Mouse (Mus musculus) thymus, postnatal 4 days (tissue): ENCODE measurements at regions not wholly inside any gene's neighbourhood (a gene's known extent, or its start where the extent isn't known, plus 50 kb on each side); places are given as distances from the start of the nearest gene placed in this dataset.

Experiments used
- DNase-seq: peaks from one replicate; pipeline ENCODE4 v3.0.0; 2021

DNA sequence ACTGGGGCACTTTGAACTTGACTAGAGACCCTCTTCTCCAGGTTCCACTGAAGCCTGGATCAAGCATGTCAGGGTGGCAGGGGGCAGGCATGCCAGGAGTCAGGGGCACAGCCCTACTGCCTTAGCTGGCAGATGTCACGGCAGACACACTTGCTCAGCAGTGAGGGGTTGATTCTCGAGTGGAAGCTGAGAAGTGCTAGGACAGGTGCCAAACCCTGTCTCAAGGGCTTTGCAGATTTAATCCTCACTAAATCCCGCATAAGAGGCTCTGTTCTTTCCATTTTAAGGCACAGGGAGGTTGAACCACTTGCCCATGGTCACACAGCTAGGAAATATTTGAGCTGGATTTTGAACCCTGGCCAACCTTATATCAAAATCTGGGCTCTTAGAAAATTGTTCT lies 223.5 kb upstream of the Mvb12b start:
- DNase-seq: no peak

DNA sequence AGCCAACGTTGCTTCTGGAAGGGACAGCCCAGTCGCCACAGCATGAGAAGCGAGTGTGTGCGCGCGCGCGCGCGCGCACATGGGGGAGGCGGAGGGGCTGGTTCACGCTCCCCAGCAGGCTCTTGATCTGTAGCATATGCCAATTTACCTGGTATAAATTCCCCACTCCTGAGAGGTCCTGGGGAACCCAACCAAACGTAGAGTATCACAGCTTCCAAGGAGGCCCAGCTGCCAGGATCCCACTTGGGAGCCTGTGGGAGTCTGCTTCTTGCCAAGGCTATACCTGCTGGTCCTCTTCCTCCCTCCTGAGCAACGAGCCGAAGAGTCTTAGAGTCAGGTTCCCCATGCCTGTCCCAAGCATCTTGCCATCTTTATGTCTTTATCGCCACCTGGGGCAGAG lies 222.8 kb upstream of the Mvb12b start:
- DNase-seq: no peak

DNA sequence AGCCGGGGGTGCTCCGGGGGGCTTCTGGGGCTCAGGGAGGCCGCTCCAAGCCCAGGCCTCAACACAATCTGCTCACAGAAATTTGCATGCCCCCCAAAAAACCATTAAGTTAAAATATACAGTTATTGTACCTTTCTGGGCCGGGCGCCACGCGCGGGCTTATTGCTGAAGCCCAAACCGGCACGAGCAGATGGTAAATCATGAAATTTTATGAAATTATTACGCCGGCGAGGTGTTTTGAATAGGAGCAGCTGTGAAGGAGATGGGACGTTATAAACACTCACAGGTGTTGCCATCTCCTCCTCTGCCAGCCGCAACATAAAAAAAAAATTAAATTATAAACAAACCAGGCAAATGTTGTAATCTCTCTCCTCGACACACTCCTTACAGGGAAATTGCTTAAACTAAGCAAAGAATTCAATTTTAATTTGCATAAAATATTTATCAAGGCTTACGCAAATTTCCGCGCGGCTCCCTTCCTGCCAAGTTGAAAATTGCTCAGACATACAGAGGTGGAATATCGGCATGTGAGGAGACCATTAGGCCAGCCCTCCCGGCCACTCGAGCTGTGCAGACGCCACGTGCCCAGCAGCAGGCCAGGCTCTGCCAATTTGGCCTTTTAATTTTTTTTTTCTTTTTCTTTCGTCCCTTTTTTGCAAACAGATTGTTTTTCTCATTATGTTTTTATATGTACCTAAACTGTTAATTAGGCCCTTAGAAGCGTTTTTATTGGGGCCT lies 220.0 kb upstream of the Mvb12b start:
- DNase-seq: no peak

DNA sequence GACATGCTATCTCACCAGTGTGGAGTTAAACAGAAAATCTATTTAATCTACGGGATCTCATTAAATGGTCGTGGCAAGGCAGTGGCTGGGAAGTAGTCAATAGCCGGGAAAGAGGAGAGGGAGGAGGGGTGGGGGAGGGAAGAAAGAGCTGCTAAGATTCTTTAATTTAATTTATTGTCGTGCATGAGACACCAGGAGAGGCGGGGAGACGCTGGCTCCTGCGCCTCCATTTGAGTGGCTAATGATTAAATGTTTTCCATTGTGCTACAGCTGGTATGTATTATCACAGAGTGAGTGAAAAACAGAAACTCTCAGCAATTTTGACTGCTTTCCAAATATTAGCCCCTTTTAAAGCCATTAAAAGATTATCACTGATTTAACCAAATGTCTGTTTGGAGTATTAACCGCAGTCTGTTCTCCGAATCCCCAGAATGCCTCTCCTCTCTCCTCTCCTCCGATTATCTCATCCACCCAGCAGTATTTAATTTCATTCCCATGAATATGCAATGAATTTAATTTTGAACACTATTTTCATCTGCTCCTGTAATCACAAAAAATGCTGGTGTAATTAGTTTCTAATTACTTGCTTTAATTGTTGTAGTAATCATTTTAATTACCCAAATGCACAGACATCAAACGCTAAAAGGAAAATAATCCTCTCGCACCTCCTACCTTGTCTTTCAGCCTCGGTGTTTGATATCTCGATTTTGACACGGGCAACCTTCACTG lies 219.3 kb upstream of the Mvb12b start:
- DNase-seq: no peak

DNA sequence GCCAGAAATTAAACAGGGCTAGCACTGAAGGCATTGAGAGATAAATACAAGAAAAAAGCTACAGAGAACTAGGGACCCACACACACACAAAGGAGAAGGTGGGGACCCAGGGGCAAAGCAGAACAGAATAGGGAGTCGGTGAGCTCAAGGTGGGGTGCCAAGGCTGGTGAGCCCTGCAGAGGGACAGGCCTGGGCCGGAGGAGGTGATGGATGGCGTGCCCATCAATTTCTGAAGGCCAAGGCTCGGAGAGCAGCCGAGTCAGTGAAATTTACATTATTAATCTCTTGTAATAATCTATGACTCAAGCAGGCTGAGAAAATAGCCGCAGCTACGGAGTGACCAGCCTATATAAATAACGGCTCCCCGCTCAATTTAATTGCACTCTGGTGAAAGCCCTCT lies 218.5 kb upstream of the Mvb12b start:
- no peak for DNase-seq

DNA sequence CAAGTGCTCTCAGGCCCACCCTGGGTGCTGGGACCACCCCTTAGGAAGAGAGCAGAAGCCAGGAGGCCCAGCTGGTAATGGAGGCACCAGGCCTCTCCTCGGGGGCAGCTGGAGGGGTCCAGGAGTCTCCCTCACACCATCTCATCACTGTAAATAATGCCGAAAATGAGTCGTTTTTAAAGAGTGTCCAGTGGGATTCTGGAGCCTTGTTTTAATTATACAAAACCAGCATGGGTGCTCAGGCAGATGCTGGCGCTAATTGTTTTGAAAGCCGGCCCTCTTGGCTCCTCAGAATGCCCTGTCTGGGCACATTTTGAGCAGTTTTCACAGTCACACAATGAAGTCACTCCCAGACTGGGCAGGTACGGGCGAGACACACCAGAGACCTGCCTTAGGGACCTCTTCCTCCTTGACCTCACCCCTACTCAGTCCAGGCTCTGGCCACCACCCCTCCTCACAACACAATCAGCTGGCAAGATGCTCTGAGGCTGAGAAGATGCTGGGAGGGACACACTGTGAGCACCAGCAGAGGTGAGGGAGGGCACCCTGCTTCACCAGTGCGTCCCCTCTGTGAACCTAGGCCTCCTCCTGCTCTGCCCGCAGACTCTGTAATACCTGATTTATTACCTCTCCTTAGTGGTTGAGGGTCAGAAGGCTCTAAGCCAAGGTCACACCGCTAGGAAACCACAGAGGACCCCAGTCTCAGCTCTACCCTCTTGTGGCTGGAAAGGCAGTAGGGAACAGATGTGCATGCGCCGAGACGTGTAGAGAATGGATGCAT lies 217.7 kb upstream of the Mvb12b start:
- DNase-seq: no peak

DNA sequence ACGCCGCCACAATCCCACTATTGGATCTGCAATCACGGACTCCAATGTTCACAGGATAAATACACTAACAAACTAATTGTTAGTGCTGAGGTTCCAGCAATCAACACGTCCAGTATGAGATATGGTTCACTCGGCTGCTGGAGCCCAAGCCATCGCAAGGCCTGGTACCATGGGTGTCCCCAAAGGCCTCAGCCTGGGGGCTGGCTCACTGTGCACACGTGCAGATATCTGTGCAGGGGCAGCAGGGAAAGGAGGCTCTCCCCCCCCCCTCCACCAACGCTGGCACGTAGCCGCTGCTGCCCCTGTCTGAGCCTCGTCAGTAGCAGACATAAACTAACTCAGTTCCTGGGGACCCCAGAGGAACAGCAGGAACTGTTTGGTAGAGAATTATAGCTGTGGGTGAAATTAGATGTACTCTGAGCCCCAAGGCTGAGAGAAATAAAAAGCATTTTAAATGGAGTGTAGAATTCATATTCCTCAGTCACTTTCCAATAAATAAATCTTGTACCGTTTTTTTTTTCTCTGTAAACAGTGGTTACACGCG lies 210.3 kb upstream of the Mvb12b start:
- no peak for DNase-seq

DNA sequence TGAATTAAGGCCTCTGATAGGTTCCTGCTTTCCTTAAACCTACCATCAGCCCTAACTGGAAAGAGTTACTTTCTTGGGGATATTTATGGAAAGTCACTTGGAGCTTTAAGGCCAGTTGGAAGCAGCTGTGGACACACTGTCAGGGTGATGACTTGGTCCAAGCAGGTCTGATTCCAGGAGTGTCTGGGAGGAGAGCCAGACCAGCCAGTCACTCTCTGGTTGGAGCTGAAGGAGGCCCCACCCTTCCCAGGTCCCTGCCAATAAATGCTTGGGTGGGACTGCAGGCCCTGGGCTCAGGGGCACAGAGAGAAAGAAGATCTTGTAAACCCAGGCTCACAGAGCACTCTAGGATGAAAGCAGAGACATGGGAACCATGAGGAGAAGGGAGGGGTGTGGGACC lies 208.8 kb upstream of the Mvb12b start:
- DNase-seq: no peak

DNA sequence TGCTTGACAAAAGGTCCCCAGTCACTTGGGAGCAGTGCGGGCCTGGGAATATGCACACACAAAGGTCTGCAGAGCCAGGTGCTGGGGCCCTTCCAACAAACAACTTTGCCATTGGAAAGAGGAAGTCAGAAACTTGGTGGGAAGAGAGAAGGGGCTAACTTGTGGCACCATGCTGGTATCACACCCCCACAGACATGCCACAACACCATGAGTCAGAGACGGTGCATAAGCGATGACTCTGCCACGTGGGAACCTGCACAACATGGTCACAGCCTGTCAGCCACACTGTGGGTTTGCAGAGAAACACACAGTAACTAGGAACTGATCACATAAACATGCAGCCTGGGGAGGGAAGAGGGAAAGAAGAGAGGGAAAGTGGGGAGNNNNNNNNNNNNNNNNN lies 201.1 kb upstream of the Mvb12b start:
- no peak for DNase-seq

DNA sequence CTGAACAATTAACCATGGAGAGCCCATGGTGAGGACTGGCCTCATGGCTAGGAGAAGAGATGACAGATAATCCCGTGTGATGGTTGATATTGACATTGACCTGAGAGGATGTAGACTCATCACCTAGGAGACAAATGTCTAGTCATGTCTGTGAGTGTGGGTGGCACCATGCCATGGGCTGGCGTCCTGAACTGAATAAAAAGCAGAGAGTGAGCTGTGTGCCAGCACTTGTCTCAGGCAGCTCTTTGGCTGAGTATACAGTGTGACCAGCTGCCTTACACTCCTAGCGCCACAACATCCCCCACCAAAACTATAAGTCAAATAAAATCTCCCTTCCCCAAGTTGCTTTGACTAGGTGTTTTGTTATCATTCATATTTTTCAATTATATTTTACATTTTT lies 198.4 kb upstream of the Mvb12b start:
- no peak for DNase-seq

DNA sequence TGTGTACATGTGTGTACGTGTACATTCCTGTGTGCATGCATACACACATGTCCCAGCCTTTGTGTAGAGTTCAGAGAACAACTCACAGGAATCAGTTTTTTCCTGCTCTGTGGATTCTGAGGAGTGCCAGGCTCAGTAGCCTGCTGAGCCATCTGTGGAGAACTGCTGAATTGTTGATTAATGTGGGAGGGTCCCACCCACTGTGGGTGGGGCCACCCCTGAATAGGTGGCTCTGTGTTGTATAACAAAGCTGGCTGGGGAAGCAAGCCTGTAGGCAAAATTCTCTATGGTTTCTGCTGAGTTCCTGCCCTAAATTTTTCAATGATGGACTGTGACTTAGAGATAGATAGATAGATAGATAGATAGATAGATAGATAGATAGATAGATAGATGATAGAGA lies 196.8 kb upstream of the Mvb12b start:
- no peak for DNase-seq

DNA sequence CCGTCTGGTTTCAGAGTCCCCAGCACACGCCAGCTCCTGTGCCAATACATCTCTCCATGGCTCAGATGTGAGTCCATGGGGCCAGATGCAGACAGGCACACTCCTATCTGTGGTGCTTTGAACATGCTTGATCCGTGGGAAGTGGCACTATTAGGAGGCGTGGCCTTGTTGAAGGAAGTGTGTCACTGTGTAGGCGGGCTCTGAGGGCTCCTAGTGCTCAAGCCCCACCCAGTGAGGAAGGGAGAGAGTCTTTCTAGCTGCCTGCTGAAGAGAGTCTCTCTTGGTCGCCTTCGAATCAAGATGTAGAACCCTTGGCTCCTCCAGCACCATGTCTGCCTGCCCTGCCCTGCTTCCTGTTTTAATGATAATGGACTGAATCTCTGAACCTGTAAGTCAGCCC lies 194.7 kb upstream of the Mvb12b start:
- no peak for DNase-seq

DNA sequence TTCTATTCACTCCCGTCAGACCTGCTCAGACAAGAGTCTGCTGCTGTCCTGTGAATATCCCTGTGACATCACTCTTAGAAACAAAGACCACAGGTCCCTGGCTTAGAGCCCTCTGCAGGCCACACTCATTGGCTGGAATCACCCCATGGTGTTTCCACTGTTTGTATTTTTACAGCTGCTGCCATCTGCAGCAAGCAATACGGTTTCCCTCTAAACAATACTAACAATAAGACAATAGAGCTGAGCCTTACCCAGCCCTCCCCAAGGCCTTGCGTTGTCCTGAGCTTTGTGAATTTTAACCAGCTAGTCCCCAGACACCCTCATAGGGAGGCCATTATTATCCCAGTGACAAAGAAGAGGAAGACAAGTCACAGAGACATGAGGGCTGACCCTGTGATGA lies 192.4 kb upstream of the Mvb12b start:
- no peak for DNase-seq

DNA sequence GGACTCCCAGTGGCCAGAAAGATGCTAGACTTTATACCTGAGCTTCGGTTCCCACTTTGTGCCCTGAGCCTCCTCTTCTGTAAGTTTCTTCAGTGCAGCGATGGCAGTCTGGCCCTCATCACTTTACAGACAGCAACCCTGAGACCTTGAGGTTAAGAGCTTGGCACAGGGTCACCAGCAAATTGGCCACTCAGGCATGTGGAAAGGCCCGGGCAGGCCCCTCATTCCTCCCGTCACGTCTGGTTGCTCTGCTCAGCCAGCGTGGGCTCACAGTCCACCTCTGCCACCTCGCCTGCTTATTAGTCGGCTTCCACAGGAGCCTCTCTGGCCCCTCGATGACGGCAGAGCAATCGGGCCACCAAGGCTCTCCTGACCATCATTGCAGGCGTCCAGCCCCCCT lies 191.5 kb upstream of the Mvb12b start:
- no peak for DNase-seq

DNA sequence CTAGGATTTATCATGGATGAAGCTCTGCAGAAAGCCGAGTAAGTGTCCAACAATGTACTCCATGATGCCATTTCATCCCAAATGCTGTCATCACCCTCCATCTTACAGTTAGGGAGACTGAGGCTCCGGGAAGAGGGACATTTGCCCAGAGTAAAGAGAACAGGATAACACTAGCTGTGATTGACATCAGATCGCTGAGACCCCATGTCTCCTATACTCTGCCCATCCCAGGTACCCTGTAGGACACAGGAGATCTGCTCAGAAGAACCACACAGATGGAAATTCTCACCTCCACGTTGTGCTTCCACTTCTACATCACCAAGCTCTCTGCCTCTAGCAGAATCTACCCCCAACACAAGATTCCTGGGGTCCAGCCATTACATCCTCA lies 191.1 kb upstream of the Mvb12b start:
- DNase-seq: no peak

DNA sequence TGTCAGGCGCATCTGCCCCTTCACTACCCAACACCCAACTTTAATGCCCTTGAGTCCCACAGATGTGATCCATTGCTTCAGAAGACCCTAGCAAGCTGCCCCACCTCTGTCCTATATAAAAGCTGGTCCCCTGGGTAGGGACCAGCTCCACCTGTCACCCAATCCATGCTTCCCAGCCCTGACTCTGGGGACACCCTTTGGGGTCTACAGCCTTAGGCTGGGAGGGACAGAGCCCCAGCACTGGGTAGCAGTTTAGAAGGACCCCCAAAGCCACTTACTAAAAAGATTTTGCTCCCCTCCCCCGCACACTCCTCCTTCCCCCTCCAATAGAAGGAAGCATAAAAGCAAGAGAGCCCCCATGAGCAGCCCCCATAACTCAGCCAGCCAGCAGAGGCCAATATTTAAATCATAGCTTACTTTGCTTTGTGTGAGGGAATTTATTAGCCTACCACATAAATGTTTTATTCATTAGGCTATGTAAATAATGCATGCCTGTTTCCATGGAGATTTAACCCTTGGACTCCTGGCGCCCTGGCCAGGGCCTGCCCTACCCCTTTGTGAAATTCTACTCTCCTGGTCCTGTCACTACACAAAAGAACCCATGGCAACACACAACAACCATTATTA lies 190.6 kb upstream of the Mvb12b start:
- no peak for DNase-seq

DNA sequence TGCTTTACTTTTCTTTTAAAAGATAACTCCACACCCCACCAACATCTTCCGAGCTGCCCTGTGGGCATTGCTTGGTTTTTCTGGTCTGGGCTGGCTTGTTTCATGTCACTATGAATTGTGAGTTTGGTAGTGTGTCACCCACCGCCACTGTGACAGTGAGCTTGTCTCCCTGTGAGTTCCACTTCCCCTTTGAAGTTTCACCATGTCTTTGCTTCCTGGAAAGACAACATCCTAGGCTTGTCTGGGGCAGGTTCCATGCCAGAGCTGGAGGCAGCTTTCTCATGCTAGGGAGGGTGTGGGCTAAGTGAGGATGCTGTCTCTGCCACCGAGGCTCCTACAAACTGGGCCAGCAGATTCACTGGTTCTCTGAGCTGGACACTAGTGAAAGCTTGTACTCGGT lies 188.6 kb upstream of the Mvb12b start:
- DNase-seq: no peak

DNA sequence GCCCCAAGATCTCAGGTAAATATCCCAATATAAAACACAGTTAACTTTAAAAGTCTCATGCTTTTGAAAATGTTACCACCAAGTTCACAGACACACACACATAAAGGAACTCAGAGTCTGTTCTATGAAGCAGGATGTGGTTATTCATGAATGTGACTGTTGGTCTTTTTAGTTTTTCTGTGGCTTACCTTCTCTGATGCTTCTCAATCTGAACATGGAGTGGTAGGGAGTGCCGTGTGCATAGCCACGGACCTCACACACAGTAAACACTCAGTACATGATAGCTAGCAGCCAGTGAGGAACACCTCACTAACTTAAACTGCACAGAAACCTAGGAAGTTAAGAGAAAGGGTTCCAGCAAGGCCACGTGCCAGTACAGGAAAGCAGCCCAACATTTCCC lies 186.3 kb upstream of the Mvb12b start:
- DNase-seq: peak; percentile 14

DNA sequence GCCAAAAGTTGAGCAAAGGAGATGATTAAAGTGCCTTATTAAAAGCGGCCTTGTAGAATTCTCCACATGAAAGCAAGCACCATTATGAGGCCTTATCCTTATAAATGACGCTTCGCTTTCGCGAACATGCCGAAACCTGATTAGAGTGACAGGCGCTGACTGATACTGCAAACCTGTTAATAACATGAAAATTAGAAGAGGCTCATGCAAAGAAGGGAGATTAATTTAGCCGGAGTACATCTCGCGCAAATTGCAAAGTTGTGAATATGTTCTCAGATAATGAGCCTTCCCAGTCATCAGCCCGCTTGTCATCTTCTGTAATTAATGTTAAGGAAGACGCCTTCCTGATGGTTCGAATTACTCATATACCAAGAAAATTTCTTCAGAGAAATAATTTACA lies 177.8 kb upstream of the Mvb12b start:
- no peak for DNase-seq

DNA sequence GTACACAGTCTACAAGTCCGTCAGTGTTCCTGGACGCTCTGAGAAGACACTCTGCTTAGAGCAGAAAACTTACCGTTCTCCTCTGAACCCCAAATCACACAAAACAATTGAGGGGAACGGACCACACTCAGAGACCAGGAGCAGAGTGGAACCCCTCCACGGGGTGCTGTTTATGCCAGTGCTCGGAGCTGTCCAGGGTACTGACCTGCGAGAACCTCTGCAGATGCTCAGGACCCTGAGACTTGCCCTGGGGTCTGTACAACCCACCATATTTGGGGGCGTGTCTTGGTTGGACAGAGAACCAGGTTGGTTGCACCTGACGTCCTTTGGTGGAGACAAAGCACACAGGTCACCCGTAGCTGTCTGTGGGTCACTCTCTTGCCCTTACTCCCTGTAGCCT lies 177.3 kb upstream of the Mvb12b start:
- peak; percentile 83 for DNase-seq

DNA sequence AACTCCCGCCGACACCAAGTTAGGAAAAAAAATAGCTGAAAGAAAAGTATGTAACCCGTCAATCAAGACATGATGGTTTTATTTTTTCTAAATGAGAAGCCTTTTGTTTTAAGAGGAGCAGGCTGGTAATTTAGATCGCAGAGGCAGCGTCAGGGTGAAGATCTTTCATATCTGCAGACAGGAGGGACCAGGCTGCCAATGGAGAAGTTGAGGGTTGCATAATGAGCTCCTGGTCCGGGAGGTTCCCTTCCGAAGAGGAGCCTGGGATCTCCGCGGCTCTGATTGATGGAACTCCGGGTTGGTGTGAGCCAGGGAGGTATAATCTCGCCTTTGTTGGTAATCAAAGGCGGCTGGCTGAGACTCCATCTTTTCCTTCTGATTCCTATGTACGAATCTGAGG lies 168.8 kb upstream of the Mvb12b start:
- DNase-seq: no peak

DNA sequence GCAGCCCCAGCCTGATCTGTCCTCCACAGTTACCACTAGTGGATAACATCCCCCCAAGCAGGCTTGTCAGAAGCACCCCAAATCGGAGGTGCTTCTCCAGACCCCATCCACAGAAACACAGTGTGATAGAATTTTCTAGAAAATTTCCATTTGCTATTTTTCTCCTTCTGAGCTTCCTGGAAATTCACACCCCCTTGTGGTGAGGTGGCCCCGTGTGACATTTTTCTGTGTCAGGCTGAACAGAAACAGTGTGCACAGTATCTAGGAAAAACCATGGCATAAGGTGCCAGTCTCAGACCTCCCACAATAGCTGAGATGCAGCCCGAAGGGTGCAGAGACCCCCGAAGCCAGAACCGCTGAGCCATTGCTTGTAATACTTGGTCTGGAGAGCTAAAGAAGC lies 155.3 kb upstream of the Mvb12b start:
- DNase-seq: no peak

DNA sequence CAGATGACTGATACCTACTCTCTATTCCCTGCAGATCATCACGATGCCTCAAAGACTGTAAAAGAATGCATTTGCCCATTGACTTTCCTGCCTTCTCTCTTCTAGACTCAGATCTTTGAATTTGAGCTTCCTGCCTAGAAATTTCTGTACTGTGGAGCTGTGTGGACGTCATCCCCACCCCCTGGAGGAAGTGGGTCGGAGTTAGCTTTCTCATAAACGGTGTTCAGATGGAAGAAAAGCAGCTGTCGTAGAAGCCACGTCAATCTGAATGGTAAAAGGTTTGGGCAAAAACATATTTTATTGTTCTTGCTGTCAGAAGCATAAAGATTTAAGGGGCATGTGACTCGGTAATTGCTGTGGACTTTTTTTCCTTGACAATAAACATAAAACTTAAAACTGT lies 154.6 kb upstream of the Mvb12b start:
- peak; percentile 44 for DNase-seq
